14 mouse cellular contexts compared by ENCODE assay signal in genomic region chr9:115401405-115402151, GRCm38 (mm10).
A peak's percentile ranks its signal among the peaks of the same experiment; 100 is the strongest.
DNase-seq lines count a peak whose midpoint lies in the region; ATAC-seq lines count a peak whose summit lies in the region.
"Had no signal": no experiment of that assay in that cellular context is flagged by ENCODE, and none has a peak within 500 bp of the region (broad histone marks: within the 10 kb centered on the region; RNA-seq: fewer than 3 reads in every experiment).

No protein-coding gene starts in this region.

- ATAC-seq in heart, embryonic 16.5 days (replicated peaks; ENCODE audit: extremely low read depth, insufficient read depth, low FRiP score) = peak; percentile 65; the same call in 1 of the 2 replicates
- ATAC-seq in kidney, embryonic 14.5 days (ENCODE audit: low FRiP score, low TSS enrichment) = no peak
- peak; percentile 56; the same call in 1 of the 2 replicates for ATAC-seq in embryonic facial prominence, embryonic 13.5 days (ENCODE audit: insufficient number of reproducible peaks, insufficient read depth, low FRiP score, low TSS enrichment, low read depth)

- 0 out of 2 replicates have a peak overlapping the region, but pooled peaks have one; percentile 6 for H3K4me2 ChIP-seq in heart, embryonic 16.5 days (ENCODE audit: low read depth, low read length)
- H3K4me2 ChIP-seq in kidney, embryonic 14.5 days (replicated peaks; ENCODE audit: low read depth, low read length) = no peak overlapping the region
- H3K4me2 ChIP-seq in embryonic facial prominence, embryonic 13.5 days = no peak overlapping the region
- H3K4me2 ChIP-seq: forebrain, embryonic 12.5 days; hindbrain, embryonic 14.5 days; liver, embryonic 11.5 days; midbrain, embryonic 12.5 days; neural tube, embryonic 13.5 days had no signal

- peaks cover 8% of the 10 kb centered on the region for H3K4me1 ChIP-seq in heart, embryonic 16.5 days (ENCODE audit: control insufficient read depth, insufficient read depth, low read length)
- H3K4me1 ChIP-seq in kidney, embryonic 14.5 days (ENCODE audit: control insufficient read depth, insufficient read depth, low read length) = 0 out of 2 replicates have a peak, but pooled peaks cover 6% of the 10 kb centered on the region
- peaks cover 15% of the 10 kb centered on the region for H3K4me1 ChIP-seq in embryonic facial prominence, embryonic 13.5 days
- H3K4me1 ChIP-seq: neural tube, embryonic 13.5 days had no signal

- H3K9ac ChIP-seq in heart, embryonic 16.5 days (ENCODE audit: low read length) = no peak overlapping the region
- no peak overlapping the region for H3K9ac ChIP-seq in kidney, embryonic 14.5 days (ENCODE audit: low read depth, low read length)
- no peak overlapping the region for H3K9ac ChIP-seq in embryonic facial prominence, embryonic 13.5 days
- H3K9ac ChIP-seq: forebrain, embryonic 12.5 days; hindbrain, embryonic 14.5 days; midbrain, embryonic 12.5 days; neural tube, embryonic 13.5 days had no signal

- no peak overlapping the region for H3K4me3 ChIP-seq in heart, embryonic 16.5 days (ENCODE audit: low read length)
- no peak overlapping the region for H3K4me3 ChIP-seq in kidney, embryonic 14.5 days (ENCODE audit: low read length)
- no peak overlapping the region for H3K4me3 ChIP-seq in embryonic facial prominence, embryonic 13.5 days
- H3K4me3 ChIP-seq: forebrain, embryonic 12.5 days; midbrain, embryonic 12.5 days; neural tube, embryonic 13.5 days had no signal

- no peaks in the 10 kb centered on the region for H3K36me3 ChIP-seq in heart, embryonic 16.5 days (ENCODE audit: control insufficient read depth, insufficient read depth)
- H3K36me3 ChIP-seq in kidney, embryonic 14.5 days (ENCODE audit: control insufficient read depth, insufficient read depth, low read length) = no peaks in the 10 kb centered on the region
- no peaks in the 10 kb centered on the region for H3K36me3 ChIP-seq in embryonic facial prominence, embryonic 13.5 days
- H3K36me3 ChIP-seq: forebrain, embryonic 12.5 days; midbrain, embryonic 12.5 days; neural tube, embryonic 13.5 days had no signal

- DNase-seq in heart, adult 8-10 months (ENCODE audit: low spot score) = no peak
- DNase-seq in kidney, postnatal 4 days = peak; percentile 39 to 55
- DNase-seq in lung, postnatal 14 days = peak; percentile 60
- DNase-seq in urinary bladder, postnatal 4 days (ENCODE audit: low spot score in 2 of 2) = no peak
- DNase-seq in spleen, postnatal 14 days (ENCODE audit: low spot score in 2 of 2) = no peak
- DNase-seq: right cerebral cortex, postnatal 4 days had no signal

- no peak overlapping the region for H3K27ac ChIP-seq in heart, embryonic 16.5 days (ENCODE audit: low read length)
- no peak overlapping the region for H3K27ac ChIP-seq in kidney, embryonic 14.5 days (ENCODE audit: low read depth, low read length)
- no peak overlapping the region for H3K27ac ChIP-seq in embryonic facial prominence, embryonic 13.5 days
- H3K27ac ChIP-seq: forebrain, embryonic 12.5 days; hindbrain, embryonic 14.5 days; midbrain, embryonic 12.5 days; neural tube, embryonic 13.5 days had no signal

- peaks cover 6% of the 10 kb centered on the region; the same call in 1 of the 2 replicates for H3K9me3 ChIP-seq in heart, embryonic 16.5 days (replicated peaks; ENCODE audit: control insufficient read depth, low read length)
- peaks cover 2% of the 10 kb centered on the region; the same call in 1 of the 2 replicates for H3K9me3 ChIP-seq in kidney, embryonic 14.5 days (ENCODE audit: control insufficient read depth, low read length)
- no peaks in the 10 kb centered on the region for H3K9me3 ChIP-seq in embryonic facial prominence, embryonic 13.5 days
- H3K9me3 ChIP-seq: neural tube, embryonic 13.5 days had no signal

- H3K27me3 ChIP-seq in heart, embryonic 16.5 days (ENCODE audit: control insufficient read depth, insufficient read depth, low read length) = no peaks in the 10 kb centered on the region
- no peaks in the 10 kb centered on the region for H3K27me3 ChIP-seq in kidney, embryonic 14.5 days (ENCODE audit: control insufficient read depth, insufficient read depth, low read length)
- no peaks in the 10 kb centered on the region for H3K27me3 ChIP-seq in embryonic facial prominence, embryonic 13.5 days
- H3K27me3 ChIP-seq: forebrain, embryonic 12.5 days; midbrain, embryonic 12.5 days; neural tube, embryonic 13.5 days had no signal

- 61% methylated on average over 13 of the region's 13 CpGs for WGBS in heart, embryonic 16.5 days
- 70% methylated on average over 13 of the region's 13 CpGs for WGBS in kidney, embryonic 14.5 days
- WGBS in embryonic facial prominence, embryonic 13.5 days = 50% methylated on average over 13 of the region's 13 CpGs

Comparison
In these comparisons a context has a peak if more than half of its experiments do, and no peak if none do; other contexts are left out.
1. DNase-seq: peak in kidney, postnatal 4 days (2 of 2) and lung, postnatal 14 days (single experiment); none in heart, adult 8-10 months (single experiment), urinary bladder, postnatal 4 days (0 of 2) and spleen, postnatal 14 days (0 of 2).